In genomic region chr7:64502271-64503180, GRCm38 (mm10) we compare ENCODE assay signal across 8 mouse cellular contexts. TPM values are rescaled to one million over a fixed set of nuclear protein-coding genes. Genes with fewer than 3 reads are reported as not detected.
DNase-seq lines count a peak whose midpoint lies in the region; ATAC-seq lines count a peak whose summit lies in the region.

No protein-coding gene starts in this region.

- H3K4me2 ChIP-seq in intestine, embryonic 16.5 days (ENCODE audit: low read depth, low read length), result peak overlapping the region; percentile 92
- peak overlapping the region; percentile 63 for H3K4me2 ChIP-seq in midbrain, embryonic 13.5 days (replicated peaks)

- H3K9me3 ChIP-seq in intestine, embryonic 16.5 days (ENCODE audit: control insufficient read depth, low read length), result no peaks in the 10 kb centered on the region
- 0 out of 2 replicates have a peak, but pooled peaks cover 2% of the 10 kb centered on the region for H3K9me3 ChIP-seq in midbrain, embryonic 13.5 days

- ATAC-seq in cerebellum, adult (ENCODE audit: insufficient number of reproducible peaks, low FRiP score, low TSS enrichment), result 0 out of 2 replicates have a peak, but pooled peaks have one; percentile 4
- no peak for ATAC-seq in intestine, embryonic 16.5 days
- peak; percentile 53 for ATAC-seq in midbrain, embryonic 13.5 days

- H3K27me3 ChIP-seq in intestine, embryonic 16.5 days (replicated peaks; ENCODE audit: control insufficient read depth, insufficient read depth, low read length), result peaks cover 37% of the 10 kb centered on the region
- 0 out of 2 replicates have a peak, but pooled peaks cover 4% of the 10 kb centered on the region for H3K27me3 ChIP-seq in midbrain, embryonic 13.5 days

- peak overlapping the region; percentile 55 for H3K9ac ChIP-seq in intestine, embryonic 16.5 days (ENCODE audit: low read depth, low read length)
- H3K9ac ChIP-seq in midbrain, embryonic 13.5 days (replicated peaks), result peak overlapping the region; percentile 100

- peak overlapping the region; percentile 58 for H3K4me3 ChIP-seq in intestine, embryonic 16.5 days (ENCODE audit: low read length)
- H3K4me3 ChIP-seq in midbrain, embryonic 13.5 days (replicated peaks), result peak overlapping the region; percentile 92

- DNase-seq in cerebellum, adult 11-12 months, result no peak
- peak; percentile 24 for DNase-seq in right cerebral cortex, postnatal 14 days
- DNase-seq in right cerebral cortex, postnatal 4 days, result no peak
- DNase-seq in right cerebral cortex, postnatal 25 days, result no peak
- DNase-seq in spleen, postnatal 14 days (ENCODE audit: low spot score in 2 of 2), result no peak

- no peak overlapping the region for H3K27ac ChIP-seq in intestine, embryonic 16.5 days (ENCODE audit: low read length)
- peak overlapping the region; percentile 98 for H3K27ac ChIP-seq in midbrain, embryonic 13.5 days

- 4% methylated on average over 38 of the region's 47 CpGs for WGBS in intestine, embryonic 16.5 days
- WGBS in midbrain, embryonic 13.5 days, result under 1% methylated on average over 42 of the region's 47 CpGs

- no peaks in the 10 kb centered on the region for H3K36me3 ChIP-seq in intestine, embryonic 16.5 days (ENCODE audit: control insufficient read depth, insufficient read depth, low read length)
- H3K36me3 ChIP-seq in midbrain, embryonic 13.5 days, result no peaks in the 10 kb centered on the region

- H3K4me1 ChIP-seq in intestine, embryonic 16.5 days (ENCODE audit: control insufficient read depth, insufficient read depth, low read length), result peaks cover 9% of the 10 kb centered on the region
- H3K4me1 ChIP-seq in midbrain, embryonic 13.5 days (replicated peaks), result peaks cover 47% of the 10 kb centered on the region

RNA-seq across cellular contexts. Expression of gene Apba2, which starts 1.0 kb away (rescaled TPM):
- polyA plus RNA-seq in intestine, embryonic 16.5 days (2015; fragmentation: Nextera tagmentation; extraction: Ambion mirVana), result 4.4 and 5.0 TPM in 2 replicates
- 157 and 161 TPM in 2 replicates for polyA plus RNA-seq in midbrain, embryonic 13.5 days (2015; fragmentation: Nextera tagmentation; extraction: Ambion mirVana)

Comparison
In these comparisons a context has a peak if more than half of its experiments do, and no peak if none do; other contexts are left out.
1. RNA of gene Apba2, which starts 1.0 kb away (polyA plus RNA-seq): 157 to 161 TPM in midbrain, embryonic 13.5 days; 4.4 to 5.0 TPM in intestine, embryonic 16.5 days; every median in the first group is over 10 times any median in the second.